Mouse (Mus musculus) hindbrain, embryonic 16.5 days (tissue): ENCODE results near the gene Hdac5. TPM values are rescaled to one million over a fixed set of nuclear protein-coding genes. Genes with fewer than 3 reads are reported as not detected.

ENCODE experiments used
- ATAC-seq: fragments of 200-750 bp; cut with Nextera tagmentation; 2 replicates; pipeline ENCODE4 v1.8.0; 2017; ENCODE audit warnings: moderate TSS enrichment, moderate library complexity
- H3K27ac ChIP-seq: fragments of 300-500 bp; sonication (generic); 2 replicates; pipeline ENCODE4 v1.5.1; 2014; ENCODE audit warnings: low read depth, mild to moderate bottlenecking, control low read depth, low read length, moderate library complexity
- H3K27me3 ChIP-seq: fragments of 300-500 bp; sonication (generic); replicated peaks from 2 replicates; pipeline ENCODE4 v1.6.1; 2014; ENCODE audit warnings: low read length; ENCODE audit not compliant: control insufficient read depth, insufficient read depth
- H3K36me3 ChIP-seq: fragments of 300-500 bp; sonication (generic); 2 replicates; pipeline ENCODE4 v1.6.1; 2014; ENCODE audit warnings: mild to moderate bottlenecking, low read length, moderate library complexity, mixed read lengths; ENCODE audit not compliant: control insufficient read depth, insufficient read depth
- H3K4me1 ChIP-seq: fragments of 300-500 bp; sonication (generic); 2 replicates; pipeline ENCODE4 v1.6.1; 2014; ENCODE audit warnings: low read depth, low read length; ENCODE audit not compliant: control insufficient read depth, insufficient read depth
- H3K4me2 ChIP-seq: fragments of 300-500 bp; sonication (generic); 2 replicates; pipeline ENCODE4 v1.6.1; 2014; ENCODE audit warnings: mild to moderate bottlenecking, low read length, control low read depth, moderate library complexity
- H3K4me3 ChIP-seq: fragments of 300-500 bp; sonication (generic); 2 replicates; pipeline ENCODE4 v1.5.1; 2014; ENCODE audit warnings: mild to moderate bottlenecking, low read length, control low read depth, moderate library complexity
- H3K9ac ChIP-seq: fragments of 300-500 bp; sonication (generic); 2 replicates; pipeline ENCODE4 v1.6.1; 2014; ENCODE audit warnings: low read depth, mild to moderate bottlenecking, control low read depth, low read length, moderate library complexity
- H3K9me3 ChIP-seq: fragments of 300-500 bp; sonication (generic); 2 replicates; pipeline ENCODE4 v1.6.1; 2014; ENCODE audit warnings: mild to moderate bottlenecking, low read length, moderate library complexity; ENCODE audit not compliant: control insufficient read depth
- WGBS: fragments of 180-500 bp; shearing (Covaris S2); extraction: QIAGEN DNeasy Blood & Tissue Kit; methylation state at CpG from one replicate; pipeline ENCODE4 v1.1.7; 2014; 5-methylcytosine and 5-hydroxymethylcytosine counted together
- polyA plus RNA-seq: library from polyadenylated mRNA; unstranded; fragments of >200 nt; fragmentation: Nextera tagmentation; extraction: Ambion mirVana; gene quantifications from 2 replicates; pipeline ENCODE4 v1.2.1, GENCODE M21; 2015

Hdac5 gene
- polyA plus RNA-seq, 1 experiment from 2014 or later, result 75.8 TPM

GRCm38 (mm10) chr11:102219994-102220346, 10.0 kb downstream of the Hdac5 start:
- WGBS, result 77% methylated on average over 4 of the region's 4 CpGs
- no peak overlapping the region for H3K4me2 ChIP-seq
- H3K27ac ChIP-seq, result no peak overlapping the region
- ATAC-seq, result no peak
- no peaks in the 10 kb centered on the region for H3K27me3 ChIP-seq
- H3K4me3 ChIP-seq, result no peak overlapping the region
- no peaks in the 10 kb centered on the region for H3K36me3 ChIP-seq
- no peak overlapping the region for H3K9ac ChIP-seq
- peaks cover 65% of the 10 kb centered on the region for H3K4me1 ChIP-seq
- no peaks in the 10 kb centered on the region for H3K9me3 ChIP-seq

DNA sequence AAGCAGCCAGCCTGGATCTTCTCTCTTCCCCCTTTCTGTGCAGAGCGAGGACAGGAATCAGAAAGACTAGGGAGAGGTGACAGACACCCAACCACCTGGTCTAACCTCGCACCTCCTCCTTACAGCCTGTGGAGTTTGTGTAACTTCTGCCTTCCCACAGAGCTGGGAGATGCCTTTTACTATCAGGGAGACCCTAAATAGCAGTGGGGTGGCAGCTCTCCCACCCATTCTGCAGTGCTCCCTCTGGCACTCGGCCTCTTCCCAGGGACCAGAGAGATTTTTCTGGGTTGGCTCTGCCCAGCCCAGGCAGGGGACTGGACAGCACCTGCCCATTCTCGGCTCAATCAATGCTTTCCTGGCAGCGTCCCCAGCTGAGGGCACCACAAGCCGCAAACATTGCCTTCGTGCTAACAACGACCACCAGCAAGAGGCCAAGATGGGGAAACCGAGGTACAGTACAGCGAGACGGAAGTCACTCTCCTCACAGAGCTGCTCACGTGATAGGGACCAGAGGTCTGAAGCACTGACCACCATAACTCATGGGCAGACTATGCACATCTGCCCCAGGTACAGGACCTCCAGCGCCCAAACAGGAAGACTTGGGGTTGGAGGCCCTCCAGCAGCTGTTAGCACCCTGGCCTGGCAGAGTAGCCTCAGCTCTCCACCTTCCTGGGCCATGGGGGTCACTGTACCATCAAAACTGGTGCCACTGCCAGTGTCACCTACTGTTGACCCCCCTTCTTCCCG, 10.5 kb downstream of the Hdac5 start:
- Histone ChIP-seq H3K27ac (peak overlapping the region; percentile 54), H3K4me2 (peak overlapping the region; percentile 57), H3K4me1 (peaks cover 65% of the 10 kb centered on the region), H3K4me3 (no peak overlapping the region; the same call in 1 of the 2 replicates), H3K9me3 (no peaks in the 10 kb centered on the region), H3K27me3 (no peaks in the 10 kb centered on the region), H3K36me3 (no peaks in the 10 kb centered on the region), H3K9ac (peak overlapping the region; percentile 52)
- 62% methylated on average over 13 of the region's 14 CpGs for WGBS
- ATAC-seq, result no peak; the same call in 1 of the 2 replicates

GRCm38 (mm10) chr11:102218783-102219182, 11.2 kb downstream of the Hdac5 start:
- Histone ChIP-seq H3K9ac (peak overlapping the region; percentile 52), H3K4me3 (peak overlapping the region; percentile 33), H3K9me3 (no peaks in the 10 kb centered on the region), H3K27ac (peak overlapping the region; percentile 68), H3K36me3 (no peaks in the 10 kb centered on the region), H3K4me1 (peaks cover 67% of the 10 kb centered on the region), H3K27me3 (no peaks in the 10 kb centered on the region), H3K4me2 (peak overlapping the region; percentile 57)
- peak; percentile 84 for ATAC-seq
- WGBS, result 1% methylated on average over 10 of the region's 10 CpGs

DNA sequence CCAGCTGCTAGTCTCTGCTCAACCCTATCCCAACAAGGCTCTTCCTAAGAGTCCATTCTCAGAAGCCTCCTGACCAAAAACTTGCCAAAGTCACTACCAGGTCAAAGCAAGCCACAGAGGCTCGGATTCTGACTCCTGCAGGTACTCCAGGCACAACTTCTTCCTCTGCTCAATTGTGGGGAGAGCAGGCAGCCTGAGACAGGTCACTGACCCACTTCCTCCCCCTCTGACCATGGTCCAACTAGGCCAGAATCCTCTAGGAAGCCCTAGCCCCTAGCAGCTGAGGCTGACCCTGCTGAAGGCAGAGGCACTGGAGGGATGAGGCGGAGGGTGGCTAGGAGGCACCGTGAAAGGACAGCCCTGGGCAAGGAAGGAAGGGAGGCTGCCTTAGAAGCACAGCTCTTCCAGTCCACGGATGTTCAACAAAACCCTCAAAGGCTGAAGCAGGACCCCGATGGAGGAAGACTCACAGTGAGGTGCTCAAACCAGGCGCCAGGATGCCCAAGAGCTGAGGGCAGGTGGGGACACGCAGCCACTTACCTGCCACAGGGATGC, 12.0 kb downstream of the Hdac5 start:
- Histone ChIP-seq H3K27me3 (no peaks in the 10 kb centered on the region), H3K4me1 (peaks cover 64% of the 10 kb centered on the region), H3K9ac (peak overlapping the region; percentile 52; the same call in 1 of the 2 replicates), H3K9me3 (no peaks in the 10 kb centered on the region), H3K4me2 (peak overlapping the region; percentile 57), H3K27ac (no peak overlapping the region), H3K4me3 (peak overlapping the region; percentile 33), H3K36me3 (no peaks in the 10 kb centered on the region)
- 62% methylated on average over 7 of the region's 7 CpGs for WGBS
- no peak for ATAC-seq

GRCm38 (mm10) chr11:102217396-102217795, 12.6 kb downstream of the Hdac5 start:
- Histone ChIP-seq H3K9me3 (no peaks in the 10 kb centered on the region), H3K27ac (no peak overlapping the region), H3K4me2 (peak overlapping the region; percentile 57), H3K4me3 (no peak overlapping the region), H3K4me1 (peaks cover 65% of the 10 kb centered on the region), H3K9ac (no peak overlapping the region; the same call in 1 of the 2 replicates), H3K36me3 (no peaks in the 10 kb centered on the region), H3K27me3 (no peaks in the 10 kb centered on the region)
- 86% methylated on average over 5 of the region's 6 CpGs for WGBS
- no peak for ATAC-seq

DNA sequence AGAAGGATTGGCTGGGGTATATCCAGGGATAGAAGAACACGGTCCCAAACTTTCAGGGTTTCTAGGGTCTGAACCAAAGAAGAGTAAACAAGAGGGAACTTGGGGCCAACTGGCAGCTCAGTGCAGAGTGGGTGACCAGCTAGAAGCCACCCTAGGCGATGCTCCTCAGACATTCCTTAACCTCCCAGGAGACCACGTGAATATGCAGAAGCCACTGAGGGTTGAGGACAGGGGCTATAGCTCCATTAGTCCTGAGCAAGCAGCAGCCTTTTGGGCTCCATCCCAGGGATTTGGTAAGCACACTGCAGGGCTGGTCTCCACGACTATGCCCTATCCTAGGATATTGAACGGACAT, 13.1 kb downstream of the Hdac5 start:
- no peak overlapping the region for H3K9ac ChIP-seq
- no peak overlapping the region for H3K4me2 ChIP-seq
- H3K4me3 ChIP-seq, result no peak overlapping the region
- H3K27me3 ChIP-seq, result no peaks in the 10 kb centered on the region
- H3K36me3 ChIP-seq, result no peaks in the 10 kb centered on the region
- H3K27ac ChIP-seq, result no peak overlapping the region
- H3K9me3 ChIP-seq, result no peaks in the 10 kb centered on the region
- WGBS, result 49% methylated on average over 5 of the region's 5 CpGs
- ATAC-seq, result no peak
- H3K4me1 ChIP-seq, result peaks cover 67% of the 10 kb centered on the region

DNA sequence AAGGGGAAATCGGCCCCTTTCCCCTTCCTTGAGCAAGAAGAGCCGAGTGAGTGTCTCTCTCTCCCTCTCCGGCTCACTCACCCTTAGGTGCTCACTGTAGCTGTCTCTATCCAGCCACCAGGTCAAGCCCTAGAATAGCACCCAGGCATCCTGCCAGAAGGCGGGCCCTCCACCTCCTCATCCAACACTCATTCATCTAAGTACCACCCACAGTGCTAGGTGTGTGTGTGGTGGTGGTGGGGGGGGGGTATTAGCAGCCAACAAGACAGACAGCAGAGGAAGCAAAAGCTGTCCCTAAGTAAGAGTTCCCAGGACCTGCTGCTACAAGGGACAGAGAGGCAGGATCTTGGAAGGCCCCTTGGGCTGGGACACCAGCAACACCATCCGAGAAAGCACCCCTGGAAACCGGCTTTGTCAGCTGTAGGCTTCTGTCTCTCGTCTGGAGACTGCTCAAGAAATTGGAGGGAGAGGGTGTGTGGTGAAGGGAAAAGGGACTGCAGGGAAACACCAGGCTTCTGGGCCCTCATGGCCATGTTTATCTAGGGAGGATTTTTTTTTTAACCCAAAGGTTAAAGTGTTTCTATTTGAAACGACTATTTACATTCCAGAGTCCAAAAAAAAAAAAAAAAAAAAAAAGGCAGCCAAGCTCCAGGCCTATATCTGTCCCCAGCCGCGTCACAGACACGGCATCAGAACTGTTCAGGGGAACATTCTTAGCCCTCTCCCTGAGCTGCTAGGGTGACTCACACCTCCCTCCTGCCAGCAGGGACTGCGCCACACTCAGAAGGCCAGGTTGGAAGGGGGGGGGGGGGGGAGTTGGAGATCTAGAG, 13.7 kb downstream of the Hdac5 start:
- Histone ChIP-seq H3K4me1 (peaks cover 67% of the 10 kb centered on the region), H3K4me3 (no peak overlapping the region), H3K27me3 (no peaks in the 10 kb centered on the region), H3K27ac (no peak overlapping the region), H3K4me2 (no peak overlapping the region), H3K9me3 (no peaks in the 10 kb centered on the region), H3K36me3 (no peaks in the 10 kb centered on the region; the same call in 1 of the 2 replicates), H3K9ac (peak overlapping the region; percentile 17)
- ATAC-seq, result no peak
- WGBS, result 45% methylated on average over 12 of the region's 12 CpGs

GRCm38 (mm10) chr11:102215511-102215910, 14.5 kb downstream of the Hdac5 start:
- Histone ChIP-seq H3K9me3 (no peaks in the 10 kb centered on the region), H3K9ac (peak overlapping the region; percentile 17), H3K4me1 (peaks cover 67% of the 10 kb centered on the region), H3K4me3 (no peak overlapping the region), H3K27ac (no peak overlapping the region), H3K4me2 (no peak overlapping the region), H3K36me3 (no peaks in the 10 kb centered on the region; the same call in 1 of the 2 replicates), H3K27me3 (no peaks in the 10 kb centered on the region)
- ATAC-seq, result no peak
- 73% methylated on average over 11 of the region's 11 CpGs for WGBS
